Mouse (Mus musculus) embryonic facial prominence, embryonic 10.5 days (tissue): Measurements from ENCODE around the gene Ninj1. TPM values are rescaled to one million over a fixed set of nuclear protein-coding genes. Genes with fewer than 3 reads are reported as not detected.

Experiments used
- DNase-seq: peaks from one replicate; pipeline ENCODE4 v3.0.0-alpha.2; 2017; ENCODE audit warnings: low spot score
- H3K27ac ChIP-seq: fragments of 300-500 bp; sonication (generic); replicated peaks from 2 replicates; pipeline ENCODE4 v1.5.1; 2016; ENCODE audit warnings: mild to moderate bottlenecking
- H3K27me3 ChIP-seq: fragments of 300-500 bp; sonication (generic); replicated peaks from 2 replicates; pipeline ENCODE4 v1.6.1; 2016; ENCODE audit warnings: low read depth, mild to moderate bottlenecking; ENCODE audit not compliant: poor library complexity, severe bottlenecking
- H3K36me3 ChIP-seq: fragments of 300-500 bp; sonication (generic); replicated peaks from 2 replicates; pipeline ENCODE4 v1.6.1; 2016; ENCODE audit warnings: mild to moderate bottlenecking, moderate library complexity
- H3K4me1 ChIP-seq: fragments of 300-500 bp; sonication (generic); 2 replicates; pipeline ENCODE4 v1.6.1; 2016
- H3K4me3 ChIP-seq: fragments of 300-500 bp; sonication (generic); 2 replicates; pipeline ENCODE4 v1.5.1; 2016; ENCODE audit warnings: mild to moderate bottlenecking, moderate library complexity
- H3K9me3 ChIP-seq: fragments of 300-500 bp; sonication (generic); 2 replicates; pipeline ENCODE4 v1.6.1; 2016; ENCODE audit warnings: mild to moderate bottlenecking
- WGBS: fragments of 180-500 bp; shearing (Covaris S2); methylation state at CpG from one replicate; pipeline ENCODE4 v1.1.7; 2016; 5-methylcytosine and 5-hydroxymethylcytosine counted together
- polyA plus RNA-seq: library from polyadenylated mRNA; unstranded; fragments of >200 nt; fragmentation: Nextera tagmentation; extraction: Ambion mirVana; gene quantifications from 2 replicates; pipeline ENCODE4 v1.2.1, GENCODE M21; 2016

The Ninj1 gene
- polyA plus RNA-seq, result 26.6 and 28.0 TPM in 2 replicates

DNA sequence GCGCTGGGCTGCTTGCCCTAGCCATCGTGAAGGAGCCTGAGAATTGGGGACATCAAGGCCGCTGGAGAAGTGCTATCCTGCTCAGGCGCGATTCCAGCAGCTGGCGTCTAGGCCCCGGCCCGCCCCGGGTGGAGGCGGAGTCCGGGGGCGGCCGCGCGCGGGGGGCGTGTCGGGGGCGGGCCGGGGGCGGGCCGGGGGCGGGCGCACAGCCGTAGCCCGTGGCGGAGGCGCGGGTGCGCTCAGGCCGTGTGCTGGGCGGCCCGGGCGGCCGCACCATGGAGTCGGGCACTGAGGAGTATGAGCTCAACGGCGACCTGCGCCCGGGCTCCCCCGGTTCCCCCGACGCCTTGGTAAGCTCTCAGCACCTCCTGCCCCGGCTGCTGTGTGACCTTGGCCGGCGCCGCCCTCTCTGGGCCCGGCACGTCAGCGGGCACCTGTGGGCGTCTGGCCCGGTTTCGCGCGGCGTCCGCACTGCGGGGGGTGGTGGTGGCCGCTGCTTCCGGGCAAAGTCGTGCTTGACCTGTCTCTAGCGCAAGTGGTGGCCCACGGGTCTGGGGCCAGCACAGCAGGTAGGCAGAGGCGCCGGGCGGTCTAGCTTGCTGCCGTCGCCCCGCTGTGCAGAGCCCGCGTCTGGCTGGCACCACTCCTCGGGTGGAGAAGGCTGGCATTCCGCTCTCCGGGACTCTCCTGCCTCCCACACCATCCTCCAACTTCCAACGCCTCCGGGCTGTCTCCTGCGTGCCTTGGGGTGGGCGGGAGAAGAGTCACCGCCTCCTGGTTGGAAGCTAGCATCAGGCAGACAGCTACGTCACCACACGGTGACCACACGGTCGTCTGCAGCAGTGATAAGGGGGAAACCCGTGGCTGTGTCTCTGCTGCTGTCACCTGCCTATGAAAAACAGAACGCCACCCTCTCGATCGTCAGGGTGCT, at the start of gene Ninj1:
Gene Ninj1, plus strand, starts transcription at position 198 of the 931 bp plus-strand sequence.
- H3K27ac ChIP-seq, result peak within 1 kb of the TSS; percentile 78
- WGBS, result under 1% methylated on average over 87 of the region's 87 CpGs
- H3K27me3 ChIP-seq, result peaks cover 36% of the 10 kb centered on the region
- H3K4me3 ChIP-seq, result peak within 1 kb of the TSS; percentile 87
- peak; percentile 90 for DNase-seq
- no peaks in the 10 kb centered on the region for H3K9me3 ChIP-seq
- H3K4me1 ChIP-seq, result peaks cover 68% of the 10 kb centered on the region
- H3K36me3 ChIP-seq, result no peaks in the 10 kb centered on the region

DNA sequence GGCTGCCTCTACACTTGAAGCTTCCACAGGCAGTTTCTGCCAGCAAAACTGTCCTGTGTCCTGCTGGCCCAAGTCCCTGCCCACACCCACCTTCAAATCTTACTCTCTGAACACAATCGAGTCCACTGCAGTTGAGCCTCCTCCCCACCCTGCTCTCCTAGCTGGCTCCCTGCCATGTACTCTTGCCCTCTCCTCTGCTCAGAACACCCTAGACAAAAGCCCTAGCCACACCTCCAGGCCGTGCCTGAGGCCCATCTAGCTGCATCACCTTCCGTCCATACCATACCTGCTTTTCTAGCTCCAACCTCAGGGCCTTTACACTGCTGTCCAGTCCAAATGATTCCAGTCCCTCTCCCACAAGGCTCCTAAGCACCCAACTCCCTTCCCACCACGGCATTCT, 46.7 kb upstream of the Ninj1 start:
- H3K27me3 ChIP-seq, result peaks cover 28% of the 10 kb centered on the region
- H3K9me3 ChIP-seq, result no peaks in the 10 kb centered on the region
- no peak overlapping the region for H3K4me3 ChIP-seq
- no peak overlapping the region for H3K27ac ChIP-seq
- 80% methylated on average over 4 of the region's 4 CpGs for WGBS
- H3K4me1 ChIP-seq, result peaks cover 21% of the 10 kb centered on the region
- DNase-seq, result no peak
- no peaks in the 10 kb centered on the region for H3K36me3 ChIP-seq

DNA sequence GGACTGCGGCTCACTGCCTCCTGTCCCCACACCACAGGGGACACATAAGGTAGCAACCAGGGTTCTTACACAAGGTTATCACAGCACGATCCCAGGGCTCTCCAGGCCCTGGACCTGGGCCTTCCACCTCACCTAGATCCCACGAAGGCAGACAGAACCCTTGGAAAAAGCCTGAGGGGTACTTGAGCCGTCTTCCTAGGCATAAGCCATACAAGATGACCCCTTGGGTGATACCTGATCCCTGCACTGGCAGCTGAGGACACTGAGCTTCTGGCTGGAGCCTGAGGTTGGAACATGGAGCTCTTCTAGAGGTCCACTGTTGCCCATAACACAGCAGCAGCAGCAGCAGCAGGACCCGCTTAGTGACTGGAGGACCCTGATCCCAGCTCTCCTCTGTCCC, 44.9 kb upstream of the Ninj1 start:
- peaks cover 47% of the 10 kb centered on the region for H3K27me3 ChIP-seq
- no peak for DNase-seq
- H3K4me3 ChIP-seq, result no peak overlapping the region
- no peaks in the 10 kb centered on the region for H3K9me3 ChIP-seq
- no peak overlapping the region for H3K27ac ChIP-seq
- 76% methylated on average over 5 of the region's 5 CpGs for WGBS
- H3K4me1 ChIP-seq, result peaks cover 37% of the 10 kb centered on the region
- no peaks in the 10 kb centered on the region for H3K36me3 ChIP-seq

DNA sequence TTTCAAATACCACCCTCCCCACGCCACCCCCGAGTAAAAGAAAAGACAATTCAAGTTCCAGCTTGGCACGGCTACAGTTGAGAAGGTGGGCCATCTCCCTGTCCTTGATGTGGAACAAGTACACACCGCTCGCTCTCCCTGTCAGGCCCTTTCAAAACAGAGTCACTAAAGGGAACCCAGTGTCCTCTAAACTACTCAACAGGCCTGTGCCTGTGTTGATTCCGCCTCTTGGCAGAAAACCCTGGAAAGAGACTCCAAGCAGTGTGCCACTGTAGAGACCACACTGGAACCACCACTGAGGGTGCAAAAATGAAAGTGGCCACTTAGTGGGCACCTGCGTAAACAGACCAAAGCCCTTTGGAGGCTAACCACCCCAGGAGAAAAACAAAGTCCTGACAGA, 44.0 kb upstream of the Ninj1 start:
- WGBS, result 90% methylated on average over 7 of the region's 7 CpGs
- H3K4me3 ChIP-seq, result no peak overlapping the region
- no peak overlapping the region for H3K27ac ChIP-seq
- peaks cover 46% of the 10 kb centered on the region for H3K4me1 ChIP-seq
- H3K36me3 ChIP-seq, result no peaks in the 10 kb centered on the region
- DNase-seq, result no peak
- H3K9me3 ChIP-seq, result no peaks in the 10 kb centered on the region
- peaks cover 56% of the 10 kb centered on the region for H3K27me3 ChIP-seq

DNA sequence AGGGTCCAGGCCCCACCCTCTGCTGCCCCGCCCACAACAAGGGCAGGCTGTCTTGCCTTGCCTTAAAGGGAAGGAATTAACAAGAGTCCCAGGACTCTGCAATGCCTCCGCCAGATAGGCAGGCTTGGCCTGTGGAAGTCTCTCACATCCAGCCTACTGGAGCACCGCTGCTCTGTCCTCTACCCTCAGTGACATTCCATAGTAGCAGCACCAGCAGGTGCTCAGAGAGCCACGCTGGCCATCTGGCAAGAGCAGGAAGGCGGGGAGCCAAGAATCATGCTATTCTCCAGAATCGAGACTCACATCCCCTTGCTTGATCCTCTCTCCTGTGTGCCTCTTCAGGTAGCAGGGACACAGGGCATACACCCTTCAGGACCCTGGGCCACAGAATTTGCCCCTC, 42.8 kb upstream of the Ninj1 start:
- H3K4me1 ChIP-seq, result peaks cover 46% of the 10 kb centered on the region
- peaks cover 67% of the 10 kb centered on the region for H3K27me3 ChIP-seq
- 52% methylated on average over 6 of the region's 6 CpGs for WGBS
- no peak for DNase-seq
- H3K36me3 ChIP-seq, result no peaks in the 10 kb centered on the region
- H3K27ac ChIP-seq, result no peak overlapping the region
- H3K4me3 ChIP-seq, result no peak overlapping the region
- H3K9me3 ChIP-seq, result no peaks in the 10 kb centered on the region

DNA sequence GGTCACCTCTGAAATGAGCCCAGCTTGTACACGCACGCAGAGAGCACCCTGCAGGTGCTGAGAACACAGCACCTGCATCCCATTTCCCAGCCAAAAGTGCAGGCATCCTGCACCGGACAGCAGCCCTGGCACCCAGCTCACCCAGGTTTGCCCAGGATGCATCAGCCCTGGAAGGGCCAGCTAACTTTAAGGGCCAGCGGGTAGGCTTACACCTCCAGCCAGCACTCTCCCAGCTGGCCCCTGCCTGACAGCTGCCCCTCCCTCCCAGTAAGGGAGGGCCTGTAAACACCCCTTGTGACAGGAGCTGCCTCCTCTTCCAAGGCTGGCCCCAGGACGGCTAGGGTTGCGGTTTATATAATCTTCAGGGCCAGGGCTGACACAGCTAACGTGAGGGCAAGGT, 41.9 kb upstream of the Ninj1 start:
- Histone ChIP-seq H3K27ac (no peak overlapping the region), H3K27me3 (peaks cover 77% of the 10 kb centered on the region), H3K36me3 (no peaks in the 10 kb centered on the region), H3K4me1 (peaks cover 46% of the 10 kb centered on the region), H3K9me3 (no peaks in the 10 kb centered on the region), H3K4me3 (peak overlapping the region; percentile 83; the same call in 1 of the 2 replicates)
- WGBS, result 42% methylated on average over 7 of the region's 7 CpGs
- DNase-seq, result no peak

DNA sequence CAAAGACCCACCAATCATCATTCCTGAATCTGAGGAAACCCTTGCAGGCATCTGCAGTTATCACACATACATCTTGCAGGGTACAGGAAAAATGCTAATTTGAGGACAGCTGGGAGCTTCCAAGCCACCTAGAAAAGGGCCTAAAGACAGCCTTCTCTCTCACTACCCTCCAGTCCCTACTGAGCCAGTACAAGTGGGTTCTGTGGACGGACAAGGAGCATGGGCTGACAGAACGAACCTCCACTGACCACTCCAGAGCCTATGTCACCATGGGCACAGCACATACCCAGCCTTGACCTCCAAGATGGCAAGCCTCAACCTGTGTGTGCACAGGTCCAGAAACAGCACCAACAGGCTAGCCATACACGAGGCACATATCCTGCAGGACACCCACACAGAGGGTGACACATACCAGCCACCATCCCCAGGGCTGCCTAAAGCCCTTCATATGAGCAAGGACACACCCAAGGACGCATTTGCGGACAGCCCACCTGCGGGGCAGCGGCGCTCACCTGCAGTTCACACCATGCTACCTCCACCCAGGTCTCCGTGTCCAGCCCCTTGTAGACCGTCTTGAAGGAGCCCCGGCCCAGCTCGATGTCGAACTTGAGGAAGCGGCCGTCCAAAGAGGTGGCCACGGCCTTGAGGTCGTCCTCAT, 41.1 kb upstream of the Ninj1 start:
- peaks cover 46% of the 10 kb centered on the region for H3K4me1 ChIP-seq
- no peak for DNase-seq
- peak overlapping the region; percentile 83 for H3K4me3 ChIP-seq
- peaks cover 84% of the 10 kb centered on the region for H3K27me3 ChIP-seq
- no peaks in the 10 kb centered on the region for H3K36me3 ChIP-seq
- WGBS, result 22% methylated on average over 17 of the region's 17 CpGs
- H3K27ac ChIP-seq, result peak overlapping the region; percentile 84; the same call in 1 of the 2 replicates
- H3K9me3 ChIP-seq, result no peaks in the 10 kb centered on the region

DNA sequence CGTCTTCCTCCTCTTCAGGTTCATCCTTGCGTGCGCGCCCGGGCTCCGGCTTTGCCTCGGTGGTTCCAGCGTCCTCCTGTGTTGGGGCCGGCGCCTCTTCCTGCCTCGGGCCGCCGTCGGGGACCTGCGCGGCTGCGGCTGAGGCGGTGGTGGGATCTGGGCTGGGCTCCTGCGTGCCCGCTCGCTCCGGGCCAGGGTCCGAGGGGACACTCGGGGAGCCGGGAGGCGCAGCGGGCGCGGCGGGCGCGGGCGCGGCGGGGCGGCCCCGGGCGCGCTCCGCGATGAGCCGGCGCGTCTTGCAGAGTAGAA, 40.6 kb upstream of the Ninj1 start:
- no peak for DNase-seq
- no peaks in the 10 kb centered on the region for H3K9me3 ChIP-seq
- under 1% methylated on average over 44 of the region's 44 CpGs for WGBS
- peak overlapping the region; percentile 83 for H3K4me3 ChIP-seq
- H3K27ac ChIP-seq, result peak overlapping the region; percentile 84
- H3K36me3 ChIP-seq, result no peaks in the 10 kb centered on the region
- H3K27me3 ChIP-seq, result peaks cover 85% of the 10 kb centered on the region
- peaks cover 46% of the 10 kb centered on the region for H3K4me1 ChIP-seq

DNA sequence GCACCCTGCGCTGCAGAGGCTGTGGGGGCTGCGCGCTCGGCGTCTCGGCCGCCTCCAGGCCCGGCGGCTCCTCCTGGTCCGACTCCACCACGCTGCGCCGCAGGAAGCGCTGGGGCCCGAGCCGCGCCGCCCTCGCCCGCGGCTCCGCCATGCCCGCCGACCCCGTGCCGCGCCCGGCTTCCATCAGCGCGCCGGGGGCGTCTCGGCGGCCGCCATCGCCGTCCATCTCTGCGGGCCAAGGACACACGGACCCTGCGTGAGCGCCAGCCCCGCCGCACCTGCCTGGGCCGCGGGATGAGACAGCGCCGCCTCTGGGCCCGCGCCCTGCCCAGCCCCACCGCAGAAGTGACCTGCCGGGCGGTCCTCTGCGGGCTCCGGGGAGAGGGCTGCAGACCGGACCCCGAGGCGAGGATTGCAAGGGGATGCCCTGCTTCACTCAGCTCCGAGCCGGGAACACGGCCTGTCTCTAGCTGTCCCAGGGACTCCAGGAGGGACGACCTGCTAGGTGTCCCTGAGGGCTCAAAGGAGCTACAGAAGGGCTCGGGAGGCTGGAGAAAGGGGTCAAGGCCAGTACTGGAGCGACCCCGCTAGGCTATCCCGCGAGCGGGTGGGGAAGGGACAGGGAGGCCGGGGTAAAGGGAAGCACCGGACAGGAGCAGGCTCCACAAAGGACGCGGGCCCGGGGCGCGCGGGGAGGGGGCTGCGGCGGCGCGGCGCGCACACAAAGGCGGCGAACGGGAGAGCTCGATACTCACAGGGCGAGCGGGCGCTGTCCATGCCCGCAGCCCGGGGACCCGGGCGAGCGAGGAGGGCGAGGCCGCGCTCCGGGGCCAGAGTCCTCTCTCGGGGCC, 40.1 kb upstream of the Ninj1 start:
- Histone ChIP-seq H3K27ac (peak overlapping the region; percentile 84), H3K27me3 (peaks cover 85% of the 10 kb centered on the region), H3K36me3 (no peaks in the 10 kb centered on the region), H3K4me3 (peak overlapping the region; percentile 83), H3K4me1 (peaks cover 46% of the 10 kb centered on the region), H3K9me3 (no peaks in the 10 kb centered on the region)
- WGBS, result under 1% methylated on average over 98 of the region's 98 CpGs
- DNase-seq, result peak; percentile 74

DNA sequence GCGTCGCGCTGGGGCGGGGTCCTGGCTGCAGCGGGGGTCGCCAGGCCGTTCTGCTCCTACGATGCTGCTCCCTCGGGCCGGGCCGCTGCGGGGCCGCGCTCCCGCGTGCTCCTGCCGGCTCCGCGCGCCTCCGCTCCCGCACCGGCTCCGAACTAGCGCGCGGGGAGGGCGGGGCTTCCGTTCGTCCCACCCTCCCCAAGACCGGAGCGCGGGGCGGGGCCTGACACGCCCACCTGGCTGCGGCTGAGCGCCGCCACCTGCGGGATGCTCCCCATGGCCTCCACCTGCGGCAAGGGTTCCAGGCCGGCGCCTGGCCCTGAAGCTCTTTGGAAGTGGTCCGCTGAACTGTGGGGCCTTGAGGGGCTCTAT, 39.4 kb upstream of the Ninj1 start, which contains the start of gene Wnk2:
Gene Wnk2, minus strand, starts transcription at position 157 of the 369 bp plus-strand sequence.
- H3K4me1 ChIP-seq, result peaks cover 42% of the 10 kb centered on the region
- H3K27me3 ChIP-seq, result peaks cover 81% of the 10 kb centered on the region
- H3K36me3 ChIP-seq, result no peaks in the 10 kb centered on the region
- H3K4me3 ChIP-seq, result peak within 1 kb of the TSS; percentile 83
- peak; percentile 83 for DNase-seq
- under 1% methylated on average over 43 of the region's 43 CpGs for WGBS
- no peaks in the 10 kb centered on the region for H3K9me3 ChIP-seq
- peak within 1 kb of the TSS; percentile 84 for H3K27ac ChIP-seq

DNA sequence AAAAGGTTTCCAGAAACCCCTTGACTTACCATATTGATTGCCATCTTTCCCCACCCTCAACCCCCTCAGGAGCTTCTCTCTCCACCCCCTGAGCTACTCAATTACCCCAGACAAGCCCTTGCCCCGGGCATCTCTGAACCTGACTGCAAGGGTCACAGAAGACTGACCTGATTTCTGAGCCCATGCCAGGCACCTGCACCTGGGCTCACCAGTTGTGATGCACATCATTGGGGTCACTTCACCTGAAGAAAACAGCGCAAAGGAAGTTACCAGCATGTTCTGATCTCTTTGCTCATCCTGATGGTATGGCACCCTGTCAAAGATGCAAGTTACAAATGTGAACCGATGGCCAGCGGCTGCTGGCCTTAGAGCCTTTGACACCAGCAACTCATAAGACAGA, 38.6 kb upstream of the Ninj1 start:
- H3K36me3 ChIP-seq, result no peaks in the 10 kb centered on the region
- peaks cover 75% of the 10 kb centered on the region for H3K27me3 ChIP-seq
- H3K27ac ChIP-seq, result no peak overlapping the region
- 70% methylated on average over 4 of the region's 4 CpGs for WGBS
- no peaks in the 10 kb centered on the region for H3K9me3 ChIP-seq
- peaks cover 47% of the 10 kb centered on the region for H3K4me1 ChIP-seq
- no peak for DNase-seq
- no peak overlapping the region for H3K4me3 ChIP-seq

DNA sequence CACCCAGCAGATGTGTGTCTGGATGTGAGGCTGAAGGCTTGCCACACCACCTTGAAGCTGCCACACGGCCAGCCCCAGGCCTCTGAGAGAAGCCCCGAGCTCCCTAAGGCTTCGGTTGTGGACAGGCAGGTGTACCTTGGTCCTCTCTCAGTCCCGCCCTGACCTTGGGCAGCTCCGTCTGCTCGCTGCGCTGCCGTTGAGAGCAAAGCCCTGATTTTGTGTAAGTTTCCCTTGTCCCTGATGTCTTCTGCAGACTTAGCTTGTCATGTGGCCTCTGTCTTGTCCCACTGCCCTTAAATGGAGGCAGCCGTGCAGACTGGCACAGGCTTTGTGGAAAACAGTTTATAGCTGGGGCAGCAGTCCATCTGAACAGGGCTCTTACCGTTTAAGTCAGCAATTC, 33.3 kb upstream of the Ninj1 start:
- H3K27me3 ChIP-seq, result peaks cover 26% of the 10 kb centered on the region
- DNase-seq, result no peak
- no peak overlapping the region for H3K4me3 ChIP-seq
- H3K36me3 ChIP-seq, result no peaks in the 10 kb centered on the region
- WGBS, result 83% methylated on average over 10 of the region's 10 CpGs
- H3K9me3 ChIP-seq, result peaks cover 3% of the 10 kb centered on the region; the same call in 1 of the 2 replicates
- no peak overlapping the region for H3K27ac ChIP-seq
- peaks cover 5% of the 10 kb centered on the region for H3K4me1 ChIP-seq
